Mouse (Mus musculus) adrenal gland (tissue): ENCODE data around the gene Evi5.

Experiments used
- intact Hi-C: fragments of 180-260 bp; cut with DNase I; formaldehyde crosslinking; loops from one replicate; pipeline ENCODE4 v1.15.1; 2025

Gene Evi5

GRCm38 (mm10) chr5:107763674-107764073 lies 111.2 kb downstream of the Evi5 start:
- intact Hi-C loops, result no loop called here

- intact Hi-C loops, result no loop called here
These were observed 115.8 kb downstream of the Evi5 start for GRCm38 (mm10) chr5:107759121-107759520.

- intact Hi-C loops, result no loop called here
These were observed 118.8 kb downstream of the Evi5 start for GRCm38 (mm10) chr5:107756072-107756471.

- intact Hi-C loops, result no loop called here
These were observed 120.2 kb downstream of the Evi5 start for GRCm38 (mm10) chr5:107754740-107755139.

GRCm38 (mm10) chr5:107753656-107754055 lies 121.3 kb downstream of the Evi5 start:
- intact Hi-C loops, result no loop called here

GRCm38 (mm10) chr5:107749229-107749916 lies 125.5 kb downstream of the Evi5 start:
- intact Hi-C loops, result no loop called here

- intact Hi-C loops, result no loop called here
These were observed 135.9 kb downstream of the Evi5 start for GRCm38 (mm10) chr5:107739023-107739422.

GRCm38 (mm10) chr5:107738296-107738695 lies 136.6 kb downstream of the Evi5 start:
- intact Hi-C loops, result no loop called here

GRCm38 (mm10) chr5:107736171-107736570 lies 138.7 kb downstream of the Evi5 start:
- intact Hi-C loops, result no loop called here

GRCm38 (mm10) chr5:107731844-107732243 lies 143.1 kb downstream of the Evi5 start:
- intact Hi-C loops, result no loop called here

GRCm38 (mm10) chr5:107731408-107731807 lies 143.5 kb downstream of the Evi5 start:
- intact Hi-C loops, result no loop called here

- intact Hi-C loops, result no loop called here
These were observed 147.9 kb downstream of the Evi5 start for GRCm38 (mm10) chr5:107727007-107727402.

GRCm38 (mm10) chr5:107726281-107727006 lies 148.5 kb downstream of the Evi5 start:
- intact Hi-C loops, result no loop called here

- intact Hi-C loops, result no loop called here
These were observed 149.3 kb downstream of the Evi5 start, which contains the start of gene Gfi1 for GRCm38 (mm10) chr5:107725435-107726261. TSS of gene Gfi1 (minus strand) at chr5:107726036.

GRCm38 (mm10) chr5:107724661-107725434 lies 150.1 kb downstream of the Evi5 start:
- intact Hi-C loops, result no loop called here

- intact Hi-C loops, result no loop called here
These were observed 151.1 kb downstream of the Evi5 start for GRCm38 (mm10) chr5:107723541-107724511.

GRCm38 (mm10) chr5:107722661-107723532 lies 152.0 kb downstream of the Evi5 start:
- intact Hi-C loops, result no loop called here

GRCm38 (mm10) chr5:107721638-107722011 lies 153.3 kb downstream of the Evi5 start:
- intact Hi-C loops, result no loop called here
